Mouse (Mus musculus) cerebellum, adult 2 months (tissue): Measurements from ENCODE around the gene Ndufb7.

Experiments
- CTCF ChIP-seq: fragments of 200-500 bp; IDR thresholded peaks from 2 replicates; pipeline ENCODE4 v1.5.1; 2011; ENCODE audit warnings: low read depth, mild to moderate bottlenecking, control low read depth, low read length, moderate library complexity, borderline replicate concordance; ENCODE audit not compliant: insufficient read depth
- POLR2A ChIP-seq: fragments of 200-500 bp; IDR thresholded peaks from 2 replicates; pipeline ENCODE4 v1.6.1; 2011; ENCODE audit warnings: low read length, control low read depth, borderline replicate concordance; ENCODE audit not compliant: insufficient read depth

DNA sequence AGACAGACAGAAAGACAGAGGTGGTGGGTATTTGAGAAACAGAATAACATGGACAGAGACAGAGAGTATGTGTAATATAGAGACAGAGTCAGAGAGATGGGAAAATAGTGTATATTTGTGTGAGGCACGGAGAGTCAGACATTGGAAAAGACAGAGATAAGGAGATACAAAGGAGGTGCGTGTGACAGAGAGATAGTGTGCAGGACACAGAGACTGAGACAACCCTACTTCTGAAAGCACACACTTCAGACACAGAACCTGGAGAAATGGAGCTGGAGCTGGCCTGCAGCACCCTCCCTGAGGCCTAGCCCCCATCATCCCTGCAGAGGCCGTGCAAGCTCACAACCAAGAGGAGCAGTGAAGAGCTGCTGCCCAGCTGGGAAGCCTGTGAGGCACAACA is 3.8 kb upstream of the Ndufb7 start:
- no peak for TF ChIP-seq POLR2A
- TF ChIP-seq CTCF: no peak
